Mouse (Mus musculus) testis, postnatal 10 days (tissue): ENCODE measurements around the gene March11.

Source experiments
- DNase-seq: peaks from one replicate; pipeline ENCODE4 v3.0.0; 2021; ENCODE audit warnings: low spot score

March11 gene

GRCm38 (mm10) chr15:26374232-26374631 lies 65.4 kb downstream of the March11 start:
- no peak for DNase-seq

GRCm38 (mm10) chr15:26374946-26375345 lies 66.1 kb downstream of the March11 start:
- DNase-seq, result no peak

GRCm38 (mm10) chr15:26377355-26377754 lies 68.5 kb downstream of the March11 start:
- DNase-seq, result no peak

GRCm38 (mm10) chr15:26378879-26379278 lies 70.0 kb downstream of the March11 start:
- DNase-seq, result no peak

GRCm38 (mm10) chr15:26379831-26380230 lies 71.0 kb downstream of the March11 start:
- no peak for DNase-seq

- no peak for DNase-seq
Observed at GRCm38 (mm10) chr15:26380844-26381243, 72.0 kb downstream of the March11 start.

GRCm38 (mm10) chr15:26390001-26390400 lies 81.2 kb downstream of the March11 start:
- DNase-seq, result no peak

- no peak for DNase-seq
Observed at GRCm38 (mm10) chr15:26396556-26396955, 87.7 kb downstream of the March11 start.

DNA sequence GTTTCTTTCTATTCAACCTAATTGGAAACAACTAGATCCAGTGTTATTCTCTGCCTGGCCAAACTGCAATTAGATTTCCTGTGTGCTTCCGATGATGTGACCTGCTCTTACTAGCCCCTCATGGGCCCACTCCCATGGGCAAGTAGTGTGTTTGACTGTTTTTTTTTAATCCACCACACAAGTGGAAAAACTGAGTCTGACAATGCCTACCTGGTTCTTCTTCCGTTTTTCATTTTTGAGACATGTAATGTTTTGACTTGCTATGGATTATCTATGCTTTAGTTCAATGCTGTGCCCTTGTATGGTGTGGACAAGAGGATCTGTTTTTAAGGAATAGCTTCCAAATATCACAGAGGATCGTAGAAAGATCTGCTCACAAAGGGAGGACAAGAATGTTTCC lies 116.4 kb downstream of the March11 start:
- DNase-seq, result no peak

GRCm38 (mm10) chr15:26426231-26426630 lies 117.4 kb downstream of the March11 start:
- no peak for DNase-seq

DNA sequence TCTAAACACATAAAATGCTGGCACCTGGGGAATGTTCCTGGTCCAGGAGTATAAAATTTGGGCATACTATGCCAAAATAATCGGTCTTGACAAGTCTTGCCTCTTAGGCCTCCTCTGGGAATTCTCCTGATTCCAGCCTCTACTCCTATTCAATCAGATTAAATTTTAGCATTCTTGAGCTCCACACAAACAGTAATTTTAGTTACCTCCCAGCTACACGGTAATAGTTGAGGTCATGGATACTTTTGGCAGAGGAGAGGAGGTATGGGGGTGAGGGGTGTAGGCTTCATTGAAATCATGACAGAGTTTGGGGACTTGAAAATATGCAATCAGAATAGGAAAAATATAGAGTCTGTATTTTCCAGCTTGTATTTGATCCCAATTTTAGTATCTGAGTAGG lies 121.7 kb downstream of the March11 start:
- no peak for DNase-seq

- no peak for DNase-seq
Observed at GRCm38 (mm10) chr15:26432676-26433075, 123.8 kb downstream of the March11 start.

DNA sequence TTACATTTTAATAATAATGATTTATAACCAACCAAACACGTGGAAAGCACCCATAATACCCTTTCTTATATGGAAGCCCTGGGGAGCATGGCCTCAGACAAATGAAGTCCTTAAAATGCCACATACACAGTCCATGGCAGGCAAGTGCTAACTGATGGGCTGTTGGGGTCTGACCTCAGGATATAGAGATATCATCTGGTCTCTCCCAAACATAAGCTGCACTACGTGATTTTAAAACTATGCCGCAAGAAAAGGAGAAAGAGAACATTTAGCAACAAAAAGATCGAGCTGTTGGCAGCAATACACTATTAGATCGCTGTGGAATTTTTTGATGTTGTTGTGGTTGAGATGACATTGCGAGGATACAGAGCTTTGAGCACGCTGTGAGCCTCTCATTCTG lies 126.9 kb downstream of the March11 start:
- no peak for DNase-seq

- DNase-seq, result no peak
Observed at GRCm38 (mm10) chr15:26437113-26437512, 128.3 kb downstream of the March11 start.
